Mouse (Mus musculus) kidney, embryonic 16.5 days (tissue): ENCODE measurements at regions not wholly inside any gene's neighbourhood (a gene's known extent, or its start where the extent isn't known, plus 50 kb on each side); places are given as distances from the start of the nearest gene placed in this dataset.

ENCODE experiments used
- ATAC-seq: fragments of 200-750 bp; cut with Nextera tagmentation; 2 replicates; pipeline ENCODE4 v1.8.0; 2017; ENCODE audit warnings: moderate TSS enrichment; ENCODE audit not compliant: low FRiP score, low TSS enrichment
- H3K27ac ChIP-seq: fragments of 300-500 bp; sonication (generic); 2 replicates; pipeline ENCODE4 v1.5.1; 2014; ENCODE audit warnings: low read length
- H3K27me3 ChIP-seq: fragments of 300-500 bp; sonication (generic); 2 replicates; pipeline ENCODE4 v1.6.1; 2014; ENCODE audit warnings: low read length, control low read depth, mixed read lengths; ENCODE audit not compliant: insufficient read depth
- H3K36me3 ChIP-seq: fragments of 300-500 bp; sonication (generic); 2 replicates; pipeline ENCODE4 v1.6.1; 2014; ENCODE audit warnings: low read length, control low read depth, mixed read lengths; ENCODE audit not compliant: insufficient read depth
- H3K4me1 ChIP-seq: fragments of 300-500 bp; sonication (generic); 2 replicates; pipeline ENCODE4 v1.6.1; 2014; ENCODE audit warnings: low read length, control low read depth, mixed read lengths; ENCODE audit not compliant: insufficient read depth
- H3K4me2 ChIP-seq: fragments of 300-500 bp; sonication (generic); replicated peaks from 2 replicates; pipeline ENCODE4 v1.6.1; 2014; ENCODE audit warnings: low read depth, low read length
- H3K4me3 ChIP-seq: fragments of 300-500 bp; sonication (generic); 2 replicates; pipeline ENCODE4 v1.5.1; 2014; ENCODE audit warnings: mild to moderate bottlenecking, low read length
- H3K9ac ChIP-seq: fragments of 300-500 bp; sonication (generic); replicated peaks from 2 replicates; pipeline ENCODE4 v1.6.1; 2014; ENCODE audit warnings: low read length
- H3K9me3 ChIP-seq: fragments of 300-500 bp; sonication (generic); 2 replicates; pipeline ENCODE4 v1.6.1; 2016; ENCODE audit warnings: low read length, control low read depth
- WGBS: fragments of 180-500 bp; shearing (Covaris S2); extraction: QIAGEN DNeasy Blood & Tissue Kit; methylation state at CpG from one replicate; pipeline ENCODE4 v1.1.7; 2014; 5-methylcytosine and 5-hydroxymethylcytosine counted together

GRCm38 (mm10) chr17:52448701-52449100, 153.8 kb upstream of the Kcnh8 start:
- ATAC-seq: no peak
- Histone ChIP-seq H3K4me3 (no peak overlapping the region), H3K27ac (no peak overlapping the region), H3K27me3 (no peaks in the 10 kb centered on the region), H3K4me1 (no peaks in the 10 kb centered on the region), H3K36me3 (no peaks in the 10 kb centered on the region), H3K9ac (no peak overlapping the region), H3K4me2 (no peak overlapping the region), H3K9me3 (no peaks in the 10 kb centered on the region)
- 35% methylated on average over 5 of the region's 5 CpGs for WGBS

GRCm38 (mm10) chr17:52459303-52459996, 143.1 kb upstream of the Kcnh8 start:
- Histone ChIP-seq H3K9ac (no peak overlapping the region), H3K4me3 (no peak overlapping the region), H3K4me1 (no peaks in the 10 kb centered on the region), H3K27me3 (peaks cover 4% of the 10 kb centered on the region; the same call in 1 of the 2 replicates), H3K4me2 (no peak overlapping the region), H3K36me3 (no peaks in the 10 kb centered on the region), H3K9me3 (no peaks in the 10 kb centered on the region), H3K27ac (no peak overlapping the region)
- ATAC-seq: no peak
- WGBS: 69% methylated on average over 10 of the region's 10 CpGs

- Histone ChIP-seq H3K27me3 (peaks cover 4% of the 10 kb centered on the region; the same call in 1 of the 2 replicates), H3K27ac (no peak overlapping the region), H3K9ac (no peak overlapping the region), H3K4me2 (no peak overlapping the region), H3K4me1 (no peaks in the 10 kb centered on the region), H3K4me3 (no peak overlapping the region), H3K36me3 (no peaks in the 10 kb centered on the region), H3K9me3 (no peaks in the 10 kb centered on the region)
- WGBS: 88% methylated on average over 5 of the region's 5 CpGs
- no peak for ATAC-seq
Observed at GRCm38 (mm10) chr17:52459997-52460387, 142.5 kb upstream of the Kcnh8 start.

- ATAC-seq: no peak
- H3K4me1 ChIP-seq: no peaks in the 10 kb centered on the region
- H3K27me3 ChIP-seq: peaks cover 4% of the 10 kb centered on the region; the same call in 1 of the 2 replicates
- no peak overlapping the region for H3K27ac ChIP-seq
- H3K4me3 ChIP-seq: no peak overlapping the region
- no peak overlapping the region for H3K4me2 ChIP-seq
- H3K36me3 ChIP-seq: no peaks in the 10 kb centered on the region
- 63% methylated on average over 11 of the region's 11 CpGs for WGBS
- no peaks in the 10 kb centered on the region for H3K9me3 ChIP-seq
- H3K9ac ChIP-seq: no peak overlapping the region
Observed at GRCm38 (mm10) chr17:52461264-52461663, 141.2 kb upstream of the Kcnh8 start.

GRCm38 (mm10) chr17:52461709-52462141, 140.8 kb upstream of the Kcnh8 start:
- H3K9ac ChIP-seq: no peak overlapping the region
- peaks cover 4% of the 10 kb centered on the region; the same call in 1 of the 2 replicates for H3K27me3 ChIP-seq
- ATAC-seq: no peak
- no peaks in the 10 kb centered on the region for H3K9me3 ChIP-seq
- no peaks in the 10 kb centered on the region for H3K4me1 ChIP-seq
- H3K36me3 ChIP-seq: no peaks in the 10 kb centered on the region
- H3K27ac ChIP-seq: no peak overlapping the region
- H3K4me2 ChIP-seq: no peak overlapping the region
- 34% methylated on average over 6 of the region's 6 CpGs for WGBS
- H3K4me3 ChIP-seq: no peak overlapping the region

GRCm38 (mm10) chr17:52462361-52462760, 140.1 kb upstream of the Kcnh8 start:
- no peak overlapping the region for H3K9ac ChIP-seq
- H3K36me3 ChIP-seq: no peaks in the 10 kb centered on the region
- no peak for ATAC-seq
- H3K9me3 ChIP-seq: no peaks in the 10 kb centered on the region
- no peak overlapping the region for H3K27ac ChIP-seq
- no peak overlapping the region for H3K4me2 ChIP-seq
- H3K4me1 ChIP-seq: no peaks in the 10 kb centered on the region
- H3K4me3 ChIP-seq: no peak overlapping the region
- 83% methylated on average over 9 of the region's 9 CpGs for WGBS
- H3K27me3 ChIP-seq: peaks cover 4% of the 10 kb centered on the region; the same call in 1 of the 2 replicates

- no peak for ATAC-seq
- 88% methylated on average over 5 of the region's 5 CpGs for WGBS
- H3K4me2 ChIP-seq: no peak overlapping the region
Observed at GRCm38 (mm10) chr17:52468464-52468863, 134.0 kb upstream of the Kcnh8 start.

GRCm38 (mm10) chr17:52479327-52480086, 123.0 kb upstream of the Kcnh8 start:
- 39% methylated on average over 7 of the region's 7 CpGs for WGBS
- Histone ChIP-seq H3K4me1 (no peaks in the 10 kb centered on the region), H3K27me3 (no peaks in the 10 kb centered on the region), H3K36me3 (no peaks in the 10 kb centered on the region), H3K4me3 (no peak overlapping the region), H3K9me3 (no peaks in the 10 kb centered on the region), H3K27ac (no peak overlapping the region), H3K4me2 (no peak overlapping the region), H3K9ac (no peak overlapping the region)
- ATAC-seq: peak; percentile 31; the same call in 1 of the 2 replicates

More at GRCm38 (mm10) chr17:52468464-52468863, 134.0 kb upstream of the Kcnh8 start:
- Histone ChIP-seq H3K4me3 (no peak overlapping the region), H3K9me3 (no peaks in the 10 kb centered on the region), H3K27ac (no peak overlapping the region), H3K9ac (no peak overlapping the region), H3K4me1 (no peaks in the 10 kb centered on the region), H3K27me3 (no peaks in the 10 kb centered on the region), H3K36me3 (no peaks in the 10 kb centered on the region)

GRCm38 (mm10) chr17:52480087-52480638, 122.3 kb upstream of the Kcnh8 start:
- H3K36me3 ChIP-seq: no peaks in the 10 kb centered on the region
- H3K4me1 ChIP-seq: no peaks in the 10 kb centered on the region
- no peak overlapping the region for H3K4me3 ChIP-seq
- H3K9me3 ChIP-seq: no peaks in the 10 kb centered on the region
- no peak overlapping the region for H3K9ac ChIP-seq
- no peak overlapping the region for H3K27ac ChIP-seq
- no peak overlapping the region for H3K4me2 ChIP-seq
- H3K27me3 ChIP-seq: no peaks in the 10 kb centered on the region
- ATAC-seq: no peak
- WGBS: 50% methylated on average over 5 of the region's 5 CpGs

- no peak overlapping the region for H3K27ac ChIP-seq
- no peaks in the 10 kb centered on the region for H3K9me3 ChIP-seq
- no peaks in the 10 kb centered on the region for H3K4me1 ChIP-seq
- H3K36me3 ChIP-seq: no peaks in the 10 kb centered on the region
- WGBS: 77% methylated on average over 3 of the region's 3 CpGs
- H3K4me2 ChIP-seq: no peak overlapping the region
- ATAC-seq: no peak
- H3K9ac ChIP-seq: no peak overlapping the region
- no peaks in the 10 kb centered on the region for H3K27me3 ChIP-seq
- no peak overlapping the region for H3K4me3 ChIP-seq
Observed at GRCm38 (mm10) chr17:52506760-52507159, 95.7 kb upstream of the Kcnh8 start.
